Mouse (Mus musculus): ENCODE results near the gene Rnase4. TPM values are rescaled to one million over a fixed set of nuclear protein-coding genes. Genes with fewer than 3 reads are reported as not detected.

Gene Rnase4
- 0.38 to 0.75 TPM (median 0.55 TPM) in 3 of 4 replicates, not detected in the other for total RNA-seq (2023)

GRCm38 (mm10) chr14:51090921-51091900 is at the start of gene Rnase4, which contains the start of gene Ang:
Rnase4 (plus strand) TSS chr14:51091077.
Ang (plus strand) TSS chr14:51091150.

GRCm38 (mm10) chr14:51041769-51042168 is 49.1 kb upstream of the Rnase4 start, which contains the start of gene Rnase9:
Rnase9 (minus strand) TSS chr14:51041869.

GRCm38 (mm10) chr14:51050063-51050462 is 40.8 kb upstream of the Rnase4 start, which contains the start of gene Rnase11:
Rnase11 (minus strand) TSS chr14:51050163.

GRCm38 (mm10) chr14:51057401-51057831 is 33.5 kb upstream of the Rnase4 start, which contains the start of gene Rnase12:
Rnase12 (minus strand) TSS chr14:51057661.

GRCm38 (mm10) chr14:51074335-51074734 is 16.5 kb upstream of the Rnase4 start, which contains the start of gene Olfr750:
Olfr750 (minus strand) TSS chr14:51074435.

GRCm38 (mm10) chr14:51113916-51114560 is 23.2 kb downstream of the Rnase4 start, which contains the start of gene Eddm3b:
Eddm3b (plus strand) TSS chr14:51114426.

GRCm38 (mm10) chr14:51146685-51147084 is 55.8 kb downstream of the Rnase4 start, which contains the start of gene Rnase1:
Rnase1 (minus strand) TSS chr14:51146785.

Other genes starting within 250 kb of the Rnase4 start
- gene Tep1, start 220.5 kb upstream of the Rnase4 start, total RNA-seq (2023) = 42.8 to 52.8 TPM (median 52.1 TPM) in 4 replicates
- gene Klhl33, start 193.6 kb upstream of the Rnase4 start, total RNA-seq (2023) = not detected in 4 replicates
- gene Osgep, start 166.2 kb upstream of the Rnase4 start, total RNA-seq (2023) = 53.0 to 57.1 TPM (median 55.7 TPM) in 4 replicates
- gene Apex1, start 166.1 kb upstream of the Rnase4 start, total RNA-seq (2023) = 45.0 to 50.7 TPM (median 48.6 TPM) in 4 replicates
- 218 to 233 TPM (median 228 TPM) in 4 replicates for gene Pip4p1, start 160.2 kb upstream of the Rnase4 start, total RNA-seq (2023)
- 35.7 to 39.8 TPM (median 38.4 TPM) in 4 replicates for gene Pnp, start 160.0 kb upstream of the Rnase4 start, total RNA-seq (2023)
- gene Gm49342, start 146.6 kb upstream of the Rnase4 start, total RNA-seq (2023) = 15.8 to 34.1 TPM (median 21.0 TPM) in 4 replicates
- 1.6 to 3.2 TPM (median 1.8 TPM) in 3 of 4 replicates, not detected in the other for gene Pnp2, start 135.1 kb upstream of the Rnase4 start, total RNA-seq (2023)
- gene Rnase10, start 83.3 kb upstream of the Rnase4 start, total RNA-seq (2023) = not detected in 4 replicates
- gene Rnase9, start 49.2 kb upstream of the Rnase4 start, total RNA-seq (2023) = not detected in 4 replicates
- gene Rnase11, start 40.9 kb upstream of the Rnase4 start, total RNA-seq (2023) = not detected in 4 replicates
- 1.2 to 1.6 TPM (median 1.6 TPM) in 3 of 4 replicates, not detected in the other for gene Rnase12, start 33.4 kb upstream of the Rnase4 start, total RNA-seq (2023)
- not detected in 4 replicates for gene Olfr750, start 16.6 kb upstream of the Rnase4 start, total RNA-seq (2023)
- not detected in 4 replicates for gene Ang, start 73 bp downstream of the Rnase4 start, total RNA-seq (2023)
- gene Eddm3b, start 23.3 kb downstream of the Rnase4 start, total RNA-seq (2023) = not detected in 4 replicates
- gene Rnase6, start 32.8 kb downstream of the Rnase4 start, total RNA-seq (2023) = 95.9 to 104 TPM (median 99.0 TPM) in 4 replicates
- gene Rnase1, start 55.7 kb downstream of the Rnase4 start, total RNA-seq (2023) = 0.78 TPM in 1 of 4 replicates, not detected in the others
- gene Rnase2b, start 71.2 kb downstream of the Rnase4 start, total RNA-seq (2023) = not detected in 4 replicates
- gene Ang2, start 108.1 kb downstream of the Rnase4 start, total RNA-seq (2023) = not detected in 4 replicates
- not detected in 4 replicates for gene Ear14, start 112.3 kb downstream of the Rnase4 start, total RNA-seq (2023)
- not detected in 4 replicates for gene Rnase2a, start 165.0 kb downstream of the Rnase4 start, total RNA-seq (2023)